Mouse (Mus musculus): ENCODE measurements at regions not wholly inside any gene's neighbourhood (a gene's known extent, or its start where the extent isn't known, plus 50 kb on each side); places are given as distances from the start of the nearest gene placed in this dataset.

DNA sequence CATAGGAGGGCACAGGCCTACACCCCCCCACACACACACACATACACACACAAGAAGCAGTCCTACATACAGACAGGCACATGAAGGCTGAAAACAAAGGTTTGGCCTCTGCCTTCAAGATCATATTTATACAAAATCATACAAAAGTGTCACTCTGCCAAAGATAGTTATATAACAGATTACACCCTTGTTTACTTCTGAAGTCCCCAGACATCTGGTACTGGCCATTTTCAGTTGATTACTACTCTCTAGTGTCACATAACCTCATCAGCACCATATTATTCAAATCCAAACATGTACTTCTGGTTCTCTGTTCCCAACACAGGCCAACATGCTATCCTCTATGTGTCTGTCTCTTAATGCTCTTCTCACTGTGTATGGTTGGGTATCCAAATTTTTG is 619.7 kb downstream of the Nova1 start:
- no peak overlapping the region for H3K4me2 ChIP-seq (replicated peaks)
- no peaks in the 10 kb centered on the region for H3K27me3 ChIP-seq
- H3K27ac ChIP-seq (replicated peaks), result no peak overlapping the region
- no peaks in the 10 kb centered on the region for H3K9me3 ChIP-seq
- no peak for ATAC-seq (replicated peaks)
- no peaks in the 10 kb centered on the region for H3K36me3 ChIP-seq
- no peaks in the 10 kb centered on the region for H3K4me1 ChIP-seq
- no peak overlapping the region for H3K4me3 ChIP-seq
- no peak overlapping the region for H3K9ac ChIP-seq (replicated peaks)

DNA sequence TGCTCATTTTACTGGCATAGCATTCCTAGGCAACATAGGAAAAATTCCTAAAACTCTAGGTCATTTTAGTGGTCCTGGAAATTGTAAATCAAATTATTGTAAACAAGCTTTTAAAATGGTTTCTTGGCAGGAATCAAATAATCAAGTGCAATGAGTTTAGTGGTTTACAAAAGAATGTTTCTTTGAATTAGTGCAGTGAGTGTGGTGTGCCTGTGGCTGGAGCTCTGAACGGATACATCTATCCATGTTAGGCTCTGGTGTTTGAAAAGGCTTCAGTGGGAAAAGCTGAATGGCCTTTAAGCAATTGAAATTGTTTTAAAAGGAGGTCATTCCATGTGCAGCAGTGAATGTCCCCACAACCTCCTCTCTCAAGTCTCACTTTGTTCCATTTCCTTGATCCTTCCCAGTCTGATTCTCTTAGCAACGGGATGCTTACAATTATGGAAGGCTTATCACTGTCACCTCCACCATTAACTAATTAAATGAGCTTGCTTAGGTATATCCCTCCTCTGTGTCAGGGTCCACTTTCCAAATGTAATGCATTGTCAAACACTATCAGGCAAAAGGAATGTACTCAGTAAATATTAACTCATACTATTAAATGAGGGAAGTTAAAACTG is 621.1 kb downstream of the Nova1 start:
- ATAC-seq (replicated peaks), result peak; percentile 64

DNA sequence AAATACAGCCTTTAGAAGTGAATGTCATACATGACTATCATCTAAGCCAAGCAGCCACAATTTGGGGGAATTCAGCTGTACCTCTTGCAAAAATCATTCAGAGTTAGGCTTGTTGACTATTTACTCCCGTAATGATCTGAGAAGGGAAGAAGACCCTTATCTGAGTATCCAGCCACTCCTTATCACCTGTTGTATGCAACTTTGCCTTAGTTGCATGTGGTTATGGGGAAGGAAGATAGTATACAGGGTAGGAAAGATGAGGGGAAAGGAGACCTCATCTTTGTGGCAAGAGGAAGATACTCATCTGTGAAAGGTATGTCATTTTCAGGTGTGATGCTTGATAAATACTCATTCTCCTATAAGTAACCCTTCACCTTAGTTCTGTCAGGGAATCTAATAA is 624.6 kb downstream of the Nova1 start:
- H3K4me1 ChIP-seq, result no peaks in the 10 kb centered on the region
- H3K27me3 ChIP-seq, result no peaks in the 10 kb centered on the region
- 91% methylated on average over 1 of the region's 1 CpGs for WGBS
- no peak overlapping the region for H3K4me2 ChIP-seq (replicated peaks)
- ATAC-seq (replicated peaks), result no peak
- no peak overlapping the region for H3K9ac ChIP-seq (replicated peaks)
- H3K4me3 ChIP-seq, result no peak overlapping the region
- no peaks in the 10 kb centered on the region for H3K9me3 ChIP-seq
- H3K27ac ChIP-seq (replicated peaks), result no peak overlapping the region
- H3K36me3 ChIP-seq, result no peaks in the 10 kb centered on the region

More for the DNA sequence above, 621.1 kb downstream of the Nova1 start:
- WGBS, result 11% methylated on average over 2 of the region's 2 CpGs
- H3K9ac ChIP-seq (replicated peaks), result no peak overlapping the region
- no peaks in the 10 kb centered on the region for H3K4me1 ChIP-seq
- no peaks in the 10 kb centered on the region for H3K27me3 ChIP-seq
- no peaks in the 10 kb centered on the region for H3K36me3 ChIP-seq
- no peak overlapping the region for H3K4me2 ChIP-seq (replicated peaks)
- H3K27ac ChIP-seq (replicated peaks), result no peak overlapping the region
- no peak overlapping the region for H3K4me3 ChIP-seq
- no peaks in the 10 kb centered on the region for H3K9me3 ChIP-seq

All from forebrain, embryonic 15.5 days (tissue).